Mouse (Mus musculus) small intestine, adult 2 months (tissue): ENCODE results near the gene Sipa1l1.

Source experiments
- CTCF ChIP-seq: fragments of 200-500 bp; IDR thresholded peaks from 2 replicates; pipeline ENCODE4 v1.5.1; 2012; ENCODE audit warnings: low read depth, mild to moderate bottlenecking, control low read depth, inconsistent platforms, low read length, moderate library complexity, mixed read lengths; ENCODE audit not compliant: insufficient replicate concordance, insufficient read length; ENCODE audit errors: extremely low read depth
- POLR2A ChIP-seq: fragments of 200-500 bp; IDR thresholded peaks from 2 replicates; pipeline ENCODE4 v1.6.1; 2012; ENCODE audit warnings: low read depth, mild to moderate bottlenecking, control low read depth, inconsistent platforms, low read length, moderate library complexity

- no peak for TF ChIP-seq POLR2A
- TF ChIP-seq CTCF, result peak; percentile 58; the same call in 1 of the 2 replicates
Observed at GRCm38 (mm10) chr12:82489093-82489492, 320.0 kb downstream of the Sipa1l1 start.
